Mouse (Mus musculus): Measurements from ENCODE around the gene Golga5. TPM values are rescaled to one million over a fixed set of nuclear protein-coding genes. Genes with fewer than 3 reads are reported as not detected.
A peak's percentile ranks its signal among the peaks of the same experiment; 100 is the strongest.

Golga5 gene
- polyA plus RNA-seq, 1 experiment from 2014 or later: 36.0 TPM

DNA sequence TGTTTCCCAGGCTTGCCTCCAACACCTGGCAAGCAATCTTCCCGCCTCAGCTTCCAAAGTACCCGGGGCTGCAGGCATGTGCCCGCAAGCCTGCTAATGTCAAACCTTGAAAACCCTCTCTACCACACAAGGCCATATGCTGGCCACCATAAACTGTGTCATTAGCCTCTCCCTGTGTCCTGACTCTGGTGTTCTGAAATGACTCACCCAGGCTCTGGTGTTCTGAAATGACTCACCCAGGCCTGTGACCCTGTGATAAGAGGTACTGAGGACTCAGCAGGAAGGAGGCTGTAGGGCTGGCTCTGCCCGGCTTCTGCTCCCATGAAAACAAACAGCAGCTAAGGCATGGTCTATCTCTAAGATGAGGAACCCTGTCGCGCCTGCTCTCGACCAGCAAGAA lies 42.6 kb upstream of the Golga5 start:
- Histone ChIP-seq H3K9me3 (ENCODE audit: control insufficient read depth, low read length) (no peaks in the 10 kb centered on the region), H3K9ac (ENCODE audit: low read length) (no peak overlapping the region), H3K27me3 (ENCODE audit: control insufficient read depth, insufficient read depth, low read length) (no peaks in the 10 kb centered on the region), H3K36me3 (ENCODE audit: control insufficient read depth, insufficient read depth, low read length) (no peaks in the 10 kb centered on the region), H3K27ac (replicated peaks; ENCODE audit: low read depth, low read length) (no peak overlapping the region), H3K4me3 (ENCODE audit: low read depth, low read length) (no peak overlapping the region), H3K4me1 (ENCODE audit: control insufficient read depth, insufficient read depth, low read length) (no peaks in the 10 kb centered on the region), H3K4me2 (ENCODE audit: low read depth, severe bottlenecking) (no peak overlapping the region)
- ATAC-seq (ENCODE audit: insufficient number of reproducible peaks, low FRiP score, low TSS enrichment, low read depth): peak; percentile 9; the same call in 1 of the 2 replicates
- no peak for DNase-seq (ENCODE audit: low spot score)
- WGBS: 95% methylated on average over 7 of the region's 7 CpGs

DNA sequence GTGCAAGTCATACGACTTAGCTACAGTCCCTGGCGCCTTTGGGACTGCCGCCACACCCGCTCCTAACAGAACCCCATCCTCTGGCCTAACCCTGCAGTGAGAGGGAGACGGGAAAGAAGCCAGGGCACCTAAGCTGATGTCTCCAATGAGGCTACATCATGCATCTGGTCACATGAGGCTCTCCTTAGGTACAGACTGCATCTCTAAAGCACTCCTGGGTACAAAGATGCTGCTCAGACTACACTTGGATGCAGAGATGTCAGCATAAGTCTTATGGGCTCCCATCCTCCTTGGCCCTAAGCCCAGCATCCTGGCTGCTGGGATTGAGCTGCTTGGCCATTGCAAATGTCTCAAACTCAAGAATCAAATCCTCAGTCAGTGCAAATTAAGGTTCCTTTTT lies 39.3 kb upstream of the Golga5 start:
- H3K27ac ChIP-seq (replicated peaks; ENCODE audit: low read depth, low read length): no peak overlapping the region
- 95% methylated on average over 5 of the region's 5 CpGs for WGBS
- no peak for ATAC-seq (ENCODE audit: insufficient number of reproducible peaks, low FRiP score, low TSS enrichment, low read depth)
- no peak overlapping the region for H3K4me2 ChIP-seq (ENCODE audit: low read depth, severe bottlenecking)
- H3K9ac ChIP-seq (ENCODE audit: low read length): no peak overlapping the region
- no peaks in the 10 kb centered on the region for H3K36me3 ChIP-seq (ENCODE audit: control insufficient read depth, insufficient read depth, low read length)
- no peaks in the 10 kb centered on the region for H3K4me1 ChIP-seq (ENCODE audit: control insufficient read depth, insufficient read depth, low read length)
- H3K4me3 ChIP-seq (ENCODE audit: low read depth, low read length): no peak overlapping the region
- no peak for DNase-seq (ENCODE audit: low spot score)
- no peaks in the 10 kb centered on the region for H3K9me3 ChIP-seq (ENCODE audit: control insufficient read depth, low read length)
- H3K27me3 ChIP-seq (ENCODE audit: control insufficient read depth, insufficient read depth, low read length): no peaks in the 10 kb centered on the region

DNA sequence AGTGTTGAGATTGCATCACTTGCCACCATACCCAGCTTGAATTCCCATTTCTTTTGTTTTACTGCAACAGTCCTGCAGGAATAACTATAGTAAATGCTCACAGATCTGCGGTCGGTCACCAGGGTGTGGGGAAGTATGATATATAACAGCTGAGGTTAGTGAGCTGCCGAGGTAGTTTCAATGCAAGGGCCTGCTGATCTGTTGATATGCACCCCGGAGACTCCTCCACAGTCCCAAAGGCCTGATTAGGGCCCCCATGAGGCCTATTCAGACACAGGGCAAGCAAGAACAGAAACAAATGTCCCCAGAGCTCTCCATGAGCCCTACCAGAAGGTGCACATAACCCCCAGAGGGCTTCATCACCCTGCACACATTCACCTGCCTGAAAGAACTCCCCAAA lies 38.7 kb upstream of the Golga5 start:
- H3K36me3 ChIP-seq (ENCODE audit: control insufficient read depth, insufficient read depth, low read length): no peaks in the 10 kb centered on the region
- H3K9ac ChIP-seq (ENCODE audit: low read length): no peak overlapping the region
- ATAC-seq (ENCODE audit: insufficient number of reproducible peaks, low FRiP score, low TSS enrichment, low read depth) (no peak), DNase-seq (ENCODE audit: low spot score) (no peak)
- no peaks in the 10 kb centered on the region for H3K9me3 ChIP-seq (ENCODE audit: control insufficient read depth, low read length)
- H3K4me1 ChIP-seq (ENCODE audit: control insufficient read depth, insufficient read depth, low read length): no peaks in the 10 kb centered on the region
- 93% methylated on average over 4 of the region's 4 CpGs for WGBS
- no peak overlapping the region for H3K4me2 ChIP-seq (ENCODE audit: low read depth, severe bottlenecking)
- no peak overlapping the region for H3K27ac ChIP-seq (replicated peaks; ENCODE audit: low read depth, low read length)
- H3K4me3 ChIP-seq (ENCODE audit: low read depth, low read length): no peak overlapping the region
- no peaks in the 10 kb centered on the region for H3K27me3 ChIP-seq (ENCODE audit: control insufficient read depth, insufficient read depth, low read length)

DNA sequence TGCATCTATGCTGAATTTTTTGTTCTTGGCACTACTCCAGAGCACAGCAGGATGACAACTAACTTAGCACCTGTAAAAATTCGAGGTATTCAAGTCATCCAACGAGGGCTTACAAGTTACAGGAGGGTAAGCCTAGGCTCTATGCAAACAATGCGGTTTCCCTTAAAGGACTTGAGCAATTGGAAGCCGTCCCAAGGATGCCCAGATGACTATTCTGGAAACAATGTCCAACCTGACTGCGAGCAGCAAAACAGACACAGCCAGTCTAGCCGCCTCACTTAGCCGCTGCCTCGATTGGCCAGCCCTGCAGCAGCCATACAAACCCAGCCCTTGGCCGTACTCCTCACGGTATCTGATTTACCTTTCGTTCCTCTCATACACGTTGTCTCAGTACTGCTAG lies 36.7 kb upstream of the Golga5 start:
- DNase-seq (ENCODE audit: low spot score) (no peak), ATAC-seq (ENCODE audit: insufficient number of reproducible peaks, low FRiP score, low TSS enrichment, low read depth) (no peak)
- no peaks in the 10 kb centered on the region for H3K27me3 ChIP-seq (ENCODE audit: control insufficient read depth, insufficient read depth, low read length)
- H3K4me2 ChIP-seq (ENCODE audit: low read depth, severe bottlenecking): no peak overlapping the region
- H3K36me3 ChIP-seq (ENCODE audit: control insufficient read depth, insufficient read depth, low read length): no peaks in the 10 kb centered on the region
- WGBS: 84% methylated on average over 12 of the region's 12 CpGs
- no peaks in the 10 kb centered on the region for H3K4me1 ChIP-seq (ENCODE audit: control insufficient read depth, insufficient read depth, low read length)
- H3K27ac ChIP-seq (replicated peaks; ENCODE audit: low read depth, low read length): no peak overlapping the region
- no peak overlapping the region for H3K4me3 ChIP-seq (ENCODE audit: low read depth, low read length)
- H3K9ac ChIP-seq (ENCODE audit: low read length): no peak overlapping the region
- no peaks in the 10 kb centered on the region for H3K9me3 ChIP-seq (ENCODE audit: control insufficient read depth, low read length)

DNA sequence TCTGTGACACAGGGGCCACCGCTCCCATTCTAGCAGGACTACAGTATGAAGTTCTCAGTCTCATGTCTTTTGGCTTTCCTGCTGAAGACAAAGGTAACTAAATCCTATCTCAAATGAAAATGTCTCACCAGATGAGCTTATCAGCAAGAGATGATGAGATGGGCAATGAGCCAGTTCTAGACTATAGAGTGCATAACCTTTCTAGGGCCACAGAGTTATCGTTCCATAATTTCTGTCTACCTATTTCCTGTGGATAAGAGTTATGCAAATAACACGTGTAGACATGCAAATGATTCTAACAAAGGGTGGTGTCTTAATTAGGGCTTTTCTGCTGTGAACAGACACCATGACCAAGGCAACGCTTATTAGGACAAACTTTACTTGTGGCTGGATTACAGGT lies 34.8 kb upstream of the Golga5 start:
- no peaks in the 10 kb centered on the region for H3K9me3 ChIP-seq (ENCODE audit: control insufficient read depth, low read length)
- no peaks in the 10 kb centered on the region for H3K36me3 ChIP-seq (ENCODE audit: control insufficient read depth, insufficient read depth, low read length)
- no peak overlapping the region for H3K4me2 ChIP-seq (ENCODE audit: low read depth, severe bottlenecking)
- H3K9ac ChIP-seq (ENCODE audit: low read length): no peak overlapping the region
- DNase-seq (ENCODE audit: low spot score) (no peak), ATAC-seq (ENCODE audit: insufficient number of reproducible peaks, low FRiP score, low TSS enrichment, low read depth) (no peak)
- H3K27me3 ChIP-seq (ENCODE audit: control insufficient read depth, insufficient read depth, low read length): no peaks in the 10 kb centered on the region
- H3K27ac ChIP-seq (replicated peaks; ENCODE audit: low read depth, low read length): no peak overlapping the region
- 89% methylated on average over 4 of the region's 4 CpGs for WGBS
- H3K4me3 ChIP-seq (ENCODE audit: low read depth, low read length): no peak overlapping the region
- peaks cover 5% of the 10 kb centered on the region; the same call in 1 of the 2 replicates for H3K4me1 ChIP-seq (ENCODE audit: control insufficient read depth, insufficient read depth, low read length)

DNA sequence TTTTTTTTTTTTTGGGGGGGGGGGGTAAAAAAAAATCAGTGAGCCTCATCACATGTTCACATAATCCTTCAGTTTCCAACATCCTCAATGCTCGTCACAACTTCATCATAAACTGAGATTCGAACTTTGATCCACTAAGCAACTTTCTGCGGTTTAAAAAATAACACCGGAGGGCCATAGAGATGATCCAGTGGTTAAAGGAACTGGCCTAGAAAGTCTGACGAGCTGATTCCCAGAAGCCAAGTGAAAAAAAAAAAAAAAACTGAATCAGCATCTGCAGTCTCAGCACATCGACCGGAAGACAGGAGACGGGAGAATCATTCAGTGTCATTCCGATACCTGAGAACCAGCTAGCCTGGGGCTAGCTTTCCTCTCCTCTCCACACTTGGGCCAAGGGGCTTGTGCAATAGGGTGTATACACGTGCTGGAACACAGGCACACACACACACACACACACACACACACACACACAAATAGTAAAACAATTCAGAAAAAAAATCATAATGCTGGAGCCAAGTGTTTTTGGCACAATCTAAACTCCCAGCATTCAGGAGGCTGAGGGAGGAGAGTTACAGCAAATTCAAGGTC lies 31.9 kb upstream of the Golga5 start:
- no peaks in the 10 kb centered on the region for H3K27me3 ChIP-seq (ENCODE audit: control insufficient read depth, insufficient read depth, low read length)
- no peak for ATAC-seq (ENCODE audit: insufficient number of reproducible peaks, low FRiP score, low TSS enrichment, low read depth)
- no peak overlapping the region for H3K9ac ChIP-seq (ENCODE audit: low read length)
- WGBS: 73% methylated on average over 10 of the region's 10 CpGs
- peaks cover 5% of the 10 kb centered on the region; the same call in 1 of the 2 replicates for H3K4me1 ChIP-seq (ENCODE audit: control insufficient read depth, insufficient read depth, low read length)
- DNase-seq (ENCODE audit: low spot score): no peak
- no peak overlapping the region for H3K4me2 ChIP-seq (ENCODE audit: low read depth, severe bottlenecking)
- no peaks in the 10 kb centered on the region for H3K36me3 ChIP-seq (ENCODE audit: control insufficient read depth, insufficient read depth, low read length)
- H3K9me3 ChIP-seq (ENCODE audit: control insufficient read depth, low read length): no peaks in the 10 kb centered on the region
- no peak overlapping the region for H3K27ac ChIP-seq (replicated peaks; ENCODE audit: low read depth, low read length)
- no peak overlapping the region for H3K4me3 ChIP-seq (ENCODE audit: low read depth, low read length)

DNA sequence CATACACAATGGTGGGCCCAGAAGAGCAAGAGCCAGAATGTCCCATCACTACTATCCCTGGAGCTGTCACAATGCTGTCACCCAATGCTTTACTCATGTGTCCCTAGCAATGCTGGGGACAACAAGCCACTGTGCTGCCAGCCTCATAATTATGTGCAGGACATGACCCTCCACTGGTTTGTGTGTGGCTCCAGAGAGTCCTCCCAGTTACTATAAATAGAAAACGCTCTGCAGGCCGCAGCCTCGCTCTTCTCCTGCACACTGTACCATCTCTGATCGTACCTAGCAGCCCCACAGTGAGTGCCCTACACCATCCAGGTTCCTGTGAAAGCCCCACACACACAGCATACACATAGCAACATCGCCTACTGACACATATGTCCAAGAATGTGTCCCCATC lies 31.0 kb upstream of the Golga5 start:
- Histone ChIP-seq H3K9ac (ENCODE audit: low read length) (no peak overlapping the region), H3K4me2 (ENCODE audit: low read depth, severe bottlenecking) (no peak overlapping the region), H3K4me3 (ENCODE audit: low read depth, low read length) (no peak overlapping the region), H3K9me3 (ENCODE audit: control insufficient read depth, low read length) (no peaks in the 10 kb centered on the region), H3K27ac (replicated peaks; ENCODE audit: low read depth, low read length) (no peak overlapping the region), H3K27me3 (ENCODE audit: control insufficient read depth, insufficient read depth, low read length) (no peaks in the 10 kb centered on the region), H3K36me3 (ENCODE audit: control insufficient read depth, insufficient read depth, low read length) (no peaks in the 10 kb centered on the region), H3K4me1 (ENCODE audit: control insufficient read depth, insufficient read depth, low read length) (peaks cover 5% of the 10 kb centered on the region; the same call in 1 of the 2 replicates)
- WGBS: 92% methylated on average over 5 of the region's 5 CpGs
- no peak for ATAC-seq (ENCODE audit: insufficient number of reproducible peaks, low FRiP score, low TSS enrichment, low read depth)
- no peak for DNase-seq (ENCODE audit: low spot score)

DNA sequence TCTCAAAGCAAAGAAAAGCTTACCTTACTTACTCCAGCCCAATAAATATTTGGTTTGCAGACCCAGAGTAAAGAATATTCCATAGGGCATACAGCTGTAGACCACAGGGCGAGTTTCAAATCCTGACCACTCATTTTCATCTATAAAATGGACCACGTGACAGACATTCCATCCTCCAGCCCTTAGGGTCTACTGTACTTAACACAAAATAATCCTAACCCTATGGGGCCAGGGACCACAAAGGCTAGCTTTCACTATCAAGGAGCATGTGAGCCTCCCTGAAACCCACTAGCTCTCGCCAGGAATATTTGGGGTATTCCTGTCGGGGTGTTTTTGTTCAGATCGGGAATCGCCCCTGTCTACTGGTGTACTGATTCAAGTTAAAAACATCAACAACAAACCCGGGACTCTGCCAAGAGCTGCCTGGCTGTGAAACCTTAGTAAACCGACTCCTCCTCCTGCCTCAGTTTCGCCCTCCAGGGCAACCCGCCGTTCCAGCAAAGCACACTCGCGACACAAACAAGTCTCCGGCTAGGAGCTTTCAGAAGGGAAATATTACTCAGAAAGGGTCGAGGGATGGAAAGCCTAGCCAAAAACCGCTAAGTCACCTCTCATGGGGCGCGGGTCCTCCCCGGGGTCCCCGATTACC lies 29.8 kb upstream of the Golga5 start:
- ATAC-seq (ENCODE audit: insufficient number of reproducible peaks, low FRiP score, low TSS enrichment, low read depth) (peak; percentile 48), DNase-seq (ENCODE audit: low spot score) (no peak)
- WGBS: 2% methylated on average over 20 of the region's 20 CpGs
- Histone ChIP-seq H3K9ac (ENCODE audit: low read length) (peak overlapping the region; percentile 63), H3K4me2 (ENCODE audit: low read depth, severe bottlenecking) (peak overlapping the region; percentile 56), H3K9me3 (ENCODE audit: control insufficient read depth, low read length) (no peaks in the 10 kb centered on the region), H3K27me3 (ENCODE audit: control insufficient read depth, insufficient read depth, low read length) (no peaks in the 10 kb centered on the region), H3K4me3 (ENCODE audit: low read depth, low read length) (peak overlapping the region; percentile 59), H3K27ac (replicated peaks; ENCODE audit: low read depth, low read length) (no peak overlapping the region), H3K36me3 (ENCODE audit: control insufficient read depth, insufficient read depth, low read length) (no peaks in the 10 kb centered on the region), H3K4me1 (ENCODE audit: control insufficient read depth, insufficient read depth, low read length) (peaks cover 5% of the 10 kb centered on the region; the same call in 1 of the 2 replicates)

Data from limb, embryonic 11.5 days (tissue).